Mouse (Mus musculus) lung, embryonic 16.5 days (tissue): ENCODE data around the gene Ube2k. TPM values are rescaled to one million over a fixed set of nuclear protein-coding genes. Genes with fewer than 3 reads are reported as not detected.

Experiments
- polyA plus RNA-seq: library from polyadenylated mRNA; unstranded; fragments of >200 nt; fragmentation: Nextera tagmentation; extraction: Ambion mirVana; gene quantifications from 2 replicates; pipeline ENCODE4 v1.2.1, GENCODE M21; 2015

The Ube2k gene
- polyA plus RNA-seq, 1 experiment from 2014 or later, result 146 TPM

Other genes with a start within 250 kb of the Ube2k start
- gene Rfc1, start 201.6 kb upstream of the Ube2k start, polyA plus RNA-seq, result 73.0 and 85.7 TPM in 2 replicates
- 0.05 and 0.20 TPM in 2 replicates for gene Klb, start 188.9 kb upstream of the Ube2k start, polyA plus RNA-seq
- gene Rpl9, start 145.8 kb upstream of the Ube2k start, polyA plus RNA-seq, result 1,031 and 1,063 TPM in 2 replicates
- 55.7 TPM in 2 replicates for gene Lias, start 145.7 kb upstream of the Ube2k start, polyA plus RNA-seq
- 139 and 148 TPM in 2 replicates for gene Ugdh, start 101.3 kb upstream of the Ube2k start, polyA plus RNA-seq
- gene Gm43552, start 44.4 kb upstream of the Ube2k start, polyA plus RNA-seq, result not detected in 2 replicates
- gene Smim14, start within 50 bp of the Ube2k start, polyA plus RNA-seq, result 104 and 121 TPM in 2 replicates
- gene Pds5a, start 161.0 kb downstream of the Ube2k start, polyA plus RNA-seq, result 53.9 and 59.6 TPM in 2 replicates
- gene N4bp2, start 226.3 kb downstream of the Ube2k start, polyA plus RNA-seq, result 15.7 and 16.4 TPM in 2 replicates